ENCODE assay signal across 8 mouse cellular contexts in the genomic region with DNA sequence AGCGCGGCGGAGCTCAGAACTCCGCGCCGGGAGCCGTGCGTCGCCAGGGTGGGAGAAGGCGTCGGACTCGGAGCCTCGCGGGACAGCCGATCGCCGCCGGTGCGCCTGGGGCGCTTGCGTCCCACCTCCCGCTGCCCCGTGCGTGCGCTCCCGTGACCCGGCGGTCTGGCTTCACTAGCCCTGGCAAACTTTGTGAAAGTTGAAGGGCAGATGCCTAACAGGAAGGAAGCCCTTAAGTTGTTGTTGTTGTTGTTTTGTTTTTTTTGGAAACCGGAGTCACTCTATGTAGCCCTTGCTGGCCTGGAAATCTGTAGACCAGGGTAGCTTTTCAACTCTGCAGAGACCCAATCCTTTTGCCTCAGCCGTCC. TPM values are rescaled to one million over a fixed set of nuclear protein-coding genes. Genes with fewer than 3 reads are reported as not detected.
DNase-seq lines count a peak whose midpoint lies in the region; ATAC-seq and TF ChIP-seq lines count a peak whose summit lies in the region.

No protein-coding gene starts in this region.

- H3K9ac ChIP-seq in kidney, embryonic 14.5 days (ENCODE audit: low read depth, low read length) = peak overlapping the region; percentile 86
- peak overlapping the region; percentile 75 for H3K9ac ChIP-seq in hindbrain, embryonic 14.5 days
- H3K9ac ChIP-seq in midbrain, embryonic 14.5 days (replicated peaks; ENCODE audit: low read length) = peak overlapping the region; percentile 69

- ATAC-seq in kidney, embryonic 14.5 days (ENCODE audit: low FRiP score, low TSS enrichment) = no peak; the same call in 1 of the 2 replicates
- no peak for ATAC-seq in hindbrain, embryonic 14.5 days (ENCODE audit: low FRiP score)
- no peak for ATAC-seq in midbrain, embryonic 14.5 days (ENCODE audit: low FRiP score, low TSS enrichment)

- TF ChIP-seq CTCF in bone marrow macrophage, adult 2 months (IDR thresholded peaks at IDR 0.05; ENCODE audit: low read depth, low read length) = no peak

- no peaks in the 10 kb centered on the region for H3K4me1 ChIP-seq in kidney, embryonic 14.5 days (ENCODE audit: control insufficient read depth, insufficient read depth, low read length)
- H3K4me1 ChIP-seq in bone marrow macrophage, adult 2 months (ENCODE audit: control insufficient read depth, insufficient read depth, low read length) = peaks cover 54% of the 10 kb centered on the region
- H3K4me1 ChIP-seq in hindbrain, embryonic 14.5 days (replicated peaks; ENCODE audit: control insufficient read depth, insufficient read depth, low read length) = peaks cover 6% of the 10 kb centered on the region; the same call in 1 of the 2 replicates
- H3K4me1 ChIP-seq in midbrain, embryonic 14.5 days (ENCODE audit: control insufficient read depth, insufficient read depth, low read length) = no peaks in the 10 kb centered on the region

- no peaks in the 10 kb centered on the region for H3K36me3 ChIP-seq in kidney, embryonic 14.5 days (ENCODE audit: control insufficient read depth, insufficient read depth, low read length)
- no peaks in the 10 kb centered on the region for H3K36me3 ChIP-seq in hindbrain, embryonic 14.5 days (replicated peaks; ENCODE audit: control insufficient read depth, insufficient read depth)
- H3K36me3 ChIP-seq in midbrain, embryonic 14.5 days (ENCODE audit: control insufficient read depth, insufficient read depth, low read length) = no peaks in the 10 kb centered on the region

- no peaks in the 10 kb centered on the region for H3K9me3 ChIP-seq in kidney, embryonic 14.5 days (ENCODE audit: control insufficient read depth, low read length)
- no peaks in the 10 kb centered on the region for H3K9me3 ChIP-seq in hindbrain, embryonic 14.5 days (ENCODE audit: control insufficient read depth, low read length)
- H3K9me3 ChIP-seq in midbrain, embryonic 14.5 days (ENCODE audit: control insufficient read depth, low read length) = no peaks in the 10 kb centered on the region

- WGBS in kidney, embryonic 14.5 days = under 1% methylated on average over 30 of the region's 30 CpGs
- under 1% methylated on average over 26 of the region's 30 CpGs for WGBS in hindbrain, embryonic 14.5 days
- WGBS in midbrain, embryonic 14.5 days = 2% methylated on average over 30 of the region's 30 CpGs

- no peak for DNase-seq in kidney, adult 18-20 months
- peak; percentile 33 for DNase-seq in hindbrain, embryonic 14.5 days (ENCODE audit: low spot score)
- no peak for DNase-seq in midbrain, embryonic 14.5 days
- DNase-seq in right cerebral cortex, postnatal 36 days (ENCODE audit: low spot score in 2 of 2) = no peak
- no peak for DNase-seq in right cerebral cortex, adult 18-20 months
- no peak for DNase-seq in embryo, embryonic 10 days (ENCODE audit: low spot score)

- TF ChIP-seq POLR2A in bone marrow macrophage, adult 2 months (IDR thresholded peaks at IDR 0.05; ENCODE audit: borderline replicate concordance, low read depth, low read length) = no peak

- H3K27me3 ChIP-seq in kidney, embryonic 14.5 days (ENCODE audit: control insufficient read depth, insufficient read depth, low read length) = no peaks in the 10 kb centered on the region
- H3K27me3 ChIP-seq in hindbrain, embryonic 14.5 days (ENCODE audit: control insufficient read depth, insufficient read depth, low read length) = no peaks in the 10 kb centered on the region
- H3K27me3 ChIP-seq in midbrain, embryonic 14.5 days (ENCODE audit: control insufficient read depth, insufficient read depth, low read length) = no peaks in the 10 kb centered on the region

- peak overlapping the region; percentile 69 for H3K4me2 ChIP-seq in kidney, embryonic 14.5 days (replicated peaks; ENCODE audit: low read depth, low read length)
- H3K4me2 ChIP-seq in hindbrain, embryonic 14.5 days (replicated peaks) = peak overlapping the region; percentile 57
- H3K4me2 ChIP-seq in midbrain, embryonic 14.5 days (ENCODE audit: low read length) = peak overlapping the region; percentile 62

- H3K27ac ChIP-seq in kidney, embryonic 14.5 days (ENCODE audit: low read depth, low read length) = peak overlapping the region; percentile 26; the same call in 1 of the 2 replicates
- H3K27ac ChIP-seq in bone marrow macrophage, adult 2 months (ENCODE audit: insufficient read depth, low read depth, low read length) = peak overlapping the region; percentile 31
- peak overlapping the region; percentile 76 for H3K27ac ChIP-seq in hindbrain, embryonic 14.5 days
- peak overlapping the region; percentile 67; the same call in 1 of the 2 replicates for H3K27ac ChIP-seq in midbrain, embryonic 14.5 days (replicated peaks; ENCODE audit: low read depth, low read length)

- H3K4me3 ChIP-seq in kidney, embryonic 14.5 days (ENCODE audit: low read length) = peak overlapping the region; percentile 76
- H3K4me3 ChIP-seq in bone marrow macrophage, adult 2 months (ENCODE audit: insufficient read depth, low read length) = peak overlapping the region; percentile 94
- H3K4me3 ChIP-seq in hindbrain, embryonic 14.5 days (replicated peaks; ENCODE audit: low read length) = peak overlapping the region; percentile 73
- H3K4me3 ChIP-seq in midbrain, embryonic 14.5 days (replicated peaks; ENCODE audit: low read depth, low read length) = peak overlapping the region; percentile 71

RNA-seq across cellular contexts. Expression of gene Abhd5, which starts 0.6 kb away (rescaled TPM):
- polyA plus RNA-seq in kidney, embryonic 14.5 days (2014; fragmentation: Nextera tagmentation; extraction: Ambion mirVana) = 19.3 and 25.0 TPM in 2 replicates
- polyA plus RNA-seq in bone marrow macrophage, adult 2 months (2012; ENCODE audit: insufficient read depth, insufficient read length, missing spikeins) = 31.6 and 40.5 TPM in 2 replicates
- polyA plus RNA-seq in hindbrain, embryonic 14.5 days (2014; fragmentation: Nextera tagmentation; extraction: Ambion mirVana) = 25.5 and 29.9 TPM in 2 replicates
- 22.0 and 28.0 TPM in 2 replicates for polyA plus RNA-seq in midbrain, embryonic 14.5 days (2014; fragmentation: Nextera tagmentation; extraction: Ambion mirVana)

RNA-seq across cellular contexts. Expression of gene Ano10, which starts 57.8 kb away (rescaled TPM):
- 22.5 and 37.0 TPM in 2 replicates for polyA plus RNA-seq in kidney, embryonic 14.5 days (2014; fragmentation: Nextera tagmentation; extraction: Ambion mirVana)
- 24.7 and 25.1 TPM in 2 replicates for polyA plus RNA-seq in bone marrow macrophage, adult 2 months (2012; ENCODE audit: insufficient read depth, insufficient read length, missing spikeins)
- polyA plus RNA-seq in hindbrain, embryonic 14.5 days (2014; fragmentation: Nextera tagmentation; extraction: Ambion mirVana) = 43.6 and 44.6 TPM in 2 replicates
- 33.1 and 41.2 TPM in 2 replicates for polyA plus RNA-seq in midbrain, embryonic 14.5 days (2014; fragmentation: Nextera tagmentation; extraction: Ambion mirVana)

Comparison
In these comparisons a context has a peak if more than half of its experiments do, and no peak if none do; other contexts are left out.
1. H3K27ac ChIP-seq: peak in every context shown above with its lines; median percentile 76 in hindbrain, embryonic 14.5 days; 67 in midbrain, embryonic 14.5 days; 31 in bone marrow macrophage, adult 2 months; 26 in kidney, embryonic 14.5 days.